Mouse (Mus musculus) intestine, embryonic 16.5 days (tissue): ENCODE data around the gene Zfp467. TPM values are rescaled to one million over a fixed set of nuclear protein-coding genes. Genes with fewer than 3 reads are reported as not detected.

Experiments
- ATAC-seq: fragments of 200-750 bp; cut with Nextera tagmentation; 2 replicates; pipeline ENCODE4 v1.8.0; 2017; ENCODE audit warnings: moderate TSS enrichment, moderate library complexity
- H3K27ac ChIP-seq: fragments of 300-500 bp; sonication (generic); 2 replicates; pipeline ENCODE4 v1.5.1; 2014; ENCODE audit warnings: mild to moderate bottlenecking, low read length
- H3K27me3 ChIP-seq: fragments of 300-500 bp; sonication (generic); replicated peaks from 2 replicates; pipeline ENCODE4 v1.6.1; 2014; ENCODE audit warnings: low read length, control low read depth, mixed read lengths; ENCODE audit not compliant: control insufficient read depth, insufficient read depth
- H3K36me3 ChIP-seq: fragments of 300-500 bp; sonication (generic); 2 replicates; pipeline ENCODE4 v1.6.1; 2014; ENCODE audit warnings: low read length, control low read depth; ENCODE audit not compliant: control insufficient read depth, insufficient read depth
- H3K4me1 ChIP-seq: fragments of 300-500 bp; sonication (generic); 2 replicates; pipeline ENCODE4 v1.6.1; 2014; ENCODE audit warnings: low read length, control low read depth, mixed read lengths; ENCODE audit not compliant: control insufficient read depth, insufficient read depth
- H3K4me2 ChIP-seq: fragments of 300-500 bp; sonication (generic); 2 replicates; pipeline ENCODE4 v1.6.1; 2014; ENCODE audit warnings: low read depth, low read length, control low read depth
- H3K4me3 ChIP-seq: fragments of 300-500 bp; sonication (generic); 2 replicates; pipeline ENCODE4 v1.5.1; 2014; ENCODE audit warnings: mild to moderate bottlenecking, low read length
- H3K9ac ChIP-seq: fragments of 300-500 bp; sonication (generic); 2 replicates; pipeline ENCODE4 v1.6.1; 2014; ENCODE audit warnings: low read depth, low read length
- H3K9me3 ChIP-seq: fragments of 300-500 bp; sonication (generic); 2 replicates; pipeline ENCODE4 v1.6.1; 2016; ENCODE audit warnings: low read length, control low read depth; ENCODE audit not compliant: control insufficient read depth
- WGBS: fragments of 180-500 bp; shearing (Covaris S2); extraction: QIAGEN DNeasy Blood & Tissue Kit; methylation state at CpG from one replicate; pipeline ENCODE4 v1.1.7; 2014; 5-methylcytosine and 5-hydroxymethylcytosine counted together
- polyA plus RNA-seq: library from polyadenylated mRNA; unstranded; fragments of >200 nt; fragmentation: Nextera tagmentation; extraction: Ambion mirVana; gene quantifications from 2 replicates; pipeline ENCODE4 v1.2.1, GENCODE M21; 2015

Zfp467 gene
- polyA plus RNA-seq: 17.3 and 17.8 TPM in 2 replicates

GRCm38 (mm10) chr6:48445181-48446101 is at the start of gene Zfp467:
TSS of gene Zfp467 (minus strand) at chr6:48445825.
- Histone ChIP-seq H3K36me3 (peaks cover 19% of the 10 kb centered on the region), H3K4me2 (peak within 1 kb of the TSS; percentile 78), H3K9ac (peak within 1 kb of the TSS; percentile 96), H3K4me3 (peak within 1 kb of the TSS; percentile 91), H3K27ac (peak within 1 kb of the TSS; percentile 96), H3K4me1 (peaks cover 18% of the 10 kb centered on the region), H3K27me3 (no peaks in the 10 kb centered on the region), H3K9me3 (no peaks in the 10 kb centered on the region)
- under 1% methylated on average over 65 of the region's 65 CpGs for WGBS
- ATAC-seq: peak; percentile 57

DNA sequence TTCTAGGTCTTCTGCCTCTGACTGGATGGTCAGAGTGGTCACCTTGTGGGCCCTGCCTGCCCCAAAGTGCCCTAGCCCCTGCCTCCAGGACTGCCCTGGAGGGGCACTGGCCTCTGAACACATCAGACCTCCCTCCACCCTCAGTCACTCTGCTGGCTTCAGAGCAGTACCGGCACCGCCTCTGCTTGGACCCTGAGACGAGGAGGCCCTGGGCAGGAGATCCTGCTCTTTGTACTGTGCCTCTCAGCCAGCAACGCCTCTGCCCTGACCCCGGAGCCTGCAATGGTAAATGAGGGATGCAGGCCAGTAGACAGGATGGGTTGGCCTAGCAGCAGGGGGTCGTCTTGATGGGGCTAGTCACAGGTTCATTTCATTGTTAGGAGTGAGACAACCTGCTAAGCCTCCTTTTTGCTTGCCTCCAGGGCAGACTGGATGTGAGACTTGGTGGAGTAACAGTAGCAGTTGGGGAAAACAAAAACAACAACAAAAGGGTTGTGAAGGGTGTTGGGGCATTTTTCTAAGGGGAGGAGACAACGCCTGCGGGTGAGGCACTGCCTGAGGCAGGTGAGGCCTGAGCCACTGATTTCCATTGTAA is 47.6 kb upstream of the Zfp467 start:
- peak overlapping the region; percentile 5; the same call in 1 of the 2 replicates for H3K9ac ChIP-seq
- no peaks in the 10 kb centered on the region for H3K9me3 ChIP-seq
- peak; percentile 80 for ATAC-seq
- H3K27me3 ChIP-seq: no peaks in the 10 kb centered on the region
- WGBS: 27% methylated on average over 8 of the region's 8 CpGs
- no peak overlapping the region; the same call in 1 of the 2 replicates for H3K4me2 ChIP-seq
- H3K4me1 ChIP-seq: peaks cover 2% of the 10 kb centered on the region
- no peaks in the 10 kb centered on the region for H3K36me3 ChIP-seq
- H3K27ac ChIP-seq: no peak overlapping the region
- no peak overlapping the region for H3K4me3 ChIP-seq

GRCm38 (mm10) chr6:48491361-48491760 is 45.7 kb upstream of the Zfp467 start:
- 62% methylated on average over 9 of the region's 9 CpGs for WGBS
- H3K4me3 ChIP-seq: no peak overlapping the region

DNA sequence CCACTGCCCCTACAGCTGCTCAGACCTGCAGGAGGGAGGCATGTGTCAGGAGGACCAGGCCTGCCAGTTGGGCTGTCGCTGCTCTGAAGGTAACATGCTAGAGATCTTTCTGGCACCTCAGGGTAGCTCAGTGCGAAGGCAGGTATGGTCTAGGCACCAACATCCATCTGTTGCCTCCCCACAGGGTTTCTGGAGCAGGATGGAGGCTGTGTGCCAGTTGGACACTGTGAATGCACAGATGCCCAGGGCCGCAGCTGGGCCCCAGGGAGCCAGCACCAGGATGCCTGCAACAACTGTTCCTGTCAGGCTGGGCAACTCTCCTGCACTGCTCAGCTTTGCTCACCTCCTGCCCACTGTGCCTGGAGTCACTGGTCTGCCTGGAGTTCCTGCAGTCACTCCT is 44.1 kb upstream of the Zfp467 start:
- ATAC-seq: no peak
- no peak overlapping the region for H3K4me2 ChIP-seq
- H3K9me3 ChIP-seq: no peaks in the 10 kb centered on the region
- H3K4me1 ChIP-seq: peaks cover 13% of the 10 kb centered on the region
- no peaks in the 10 kb centered on the region for H3K27me3 ChIP-seq
- H3K4me3 ChIP-seq: no peak overlapping the region
- H3K36me3 ChIP-seq: no peaks in the 10 kb centered on the region
- 86% methylated on average over 3 of the region's 3 CpGs for WGBS
- H3K9ac ChIP-seq: no peak overlapping the region
- H3K27ac ChIP-seq: no peak overlapping the region

More at GRCm38 (mm10) chr6:48491361-48491760, 45.7 kb upstream of the Zfp467 start:
- no peak for ATAC-seq
- Histone ChIP-seq H3K27me3 (no peaks in the 10 kb centered on the region), H3K36me3 (no peaks in the 10 kb centered on the region), H3K9ac (no peak overlapping the region), H3K4me1 (peaks cover 13% of the 10 kb centered on the region), H3K9me3 (no peaks in the 10 kb centered on the region), H3K4me2 (no peak overlapping the region), H3K27ac (no peak overlapping the region)

DNA sequence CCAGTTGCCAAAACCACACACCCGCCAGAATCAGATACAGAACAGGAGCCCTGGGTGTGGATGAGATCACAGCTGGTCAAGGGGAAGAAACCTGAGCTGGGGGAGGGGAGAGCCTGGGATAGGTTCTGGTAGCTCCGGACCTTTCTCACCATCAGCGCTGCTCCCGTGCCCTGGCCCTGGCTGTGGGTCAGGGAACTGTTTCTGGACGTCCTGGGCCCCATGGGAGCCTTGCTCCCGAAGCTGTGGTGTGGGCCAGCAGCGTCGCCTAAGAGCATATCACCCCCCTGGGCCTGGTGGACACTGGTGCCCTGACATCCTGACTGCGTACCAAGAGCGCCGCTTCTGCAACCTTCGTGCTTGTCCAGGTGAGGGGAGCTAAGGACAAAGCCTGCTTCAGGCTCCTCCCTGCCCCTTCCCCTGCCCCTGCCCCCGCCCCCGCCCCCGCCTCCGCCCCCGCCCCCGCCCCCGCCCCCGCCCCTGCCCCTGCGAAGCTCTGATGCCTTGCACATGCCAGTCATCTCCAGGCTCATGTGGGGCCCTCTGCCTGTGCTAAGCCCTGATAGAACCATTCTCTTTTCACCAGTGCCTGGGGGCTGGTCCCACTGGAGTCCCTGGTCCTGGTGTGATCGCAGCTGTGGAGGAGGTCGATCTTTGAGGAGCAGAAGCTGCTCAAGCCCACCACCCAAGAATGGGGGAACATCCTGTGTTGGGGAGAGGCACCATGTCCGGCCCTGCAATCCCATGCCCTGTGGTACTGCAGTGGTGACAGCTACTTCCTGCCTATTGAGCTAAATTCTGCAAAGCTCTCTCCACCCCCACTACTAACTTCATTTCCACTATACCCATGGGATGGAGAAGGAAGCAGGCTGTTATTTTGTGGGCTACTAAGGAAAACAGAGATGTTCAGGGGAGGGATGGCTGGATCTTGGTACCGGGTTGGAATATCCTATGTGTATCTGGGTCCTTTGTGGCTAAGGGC is 42.4 kb upstream of the Zfp467 start:
- Histone ChIP-seq H3K9me3 (no peaks in the 10 kb centered on the region), H3K9ac (peak overlapping the region; percentile 62), H3K4me2 (peak overlapping the region; percentile 51), H3K36me3 (no peaks in the 10 kb centered on the region), H3K4me3 (peak overlapping the region; percentile 12), H3K4me1 (peaks cover 13% of the 10 kb centered on the region), H3K27ac (no peak overlapping the region), H3K27me3 (no peaks in the 10 kb centered on the region)
- ATAC-seq: peak; percentile 47
- WGBS: 11% methylated on average over 22 of the region's 25 CpGs

DNA sequence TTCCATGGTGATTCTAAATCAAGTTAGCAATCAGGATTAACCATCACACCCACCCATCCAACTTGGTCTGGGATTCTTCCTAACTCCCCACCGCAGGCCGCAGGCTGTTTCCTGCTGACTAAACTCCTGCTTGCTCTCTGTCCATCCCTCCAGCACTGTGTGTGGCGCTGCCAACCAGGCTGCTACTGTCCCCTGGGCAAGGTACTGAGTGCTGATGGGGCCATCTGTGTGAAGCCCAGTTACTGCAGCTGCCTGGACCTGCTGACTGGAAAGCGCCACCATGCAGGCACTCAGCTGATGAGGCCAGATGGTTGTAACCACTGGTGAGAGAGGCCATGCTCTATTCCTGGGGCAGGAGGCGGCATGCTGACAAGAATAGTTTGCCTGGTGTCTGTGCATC is 36.9 kb upstream of the Zfp467 start:
- Histone ChIP-seq H3K9ac (no peak overlapping the region), H3K27ac (no peak overlapping the region), H3K4me1 (0 out of 2 replicates have a peak, but pooled peaks cover 6% of the 10 kb centered on the region), H3K4me3 (no peak overlapping the region), H3K4me2 (no peak overlapping the region), H3K27me3 (no peaks in the 10 kb centered on the region), H3K9me3 (no peaks in the 10 kb centered on the region), H3K36me3 (no peaks in the 10 kb centered on the region)
- whole genome bisulfite sequencing: 77% methylated on average over 5 of the region's 5 CpGs
- no peak for ATAC-seq

GRCm38 (mm10) chr6:48478446-48478845 is 32.8 kb upstream of the Zfp467 start:
- no peak overlapping the region for H3K27ac ChIP-seq
- no peak overlapping the region for H3K4me3 ChIP-seq
- H3K36me3 ChIP-seq: no peaks in the 10 kb centered on the region
- no peaks in the 10 kb centered on the region for H3K4me1 ChIP-seq
- ATAC-seq: no peak
- no peak overlapping the region for H3K4me2 ChIP-seq
- H3K9me3 ChIP-seq: no peaks in the 10 kb centered on the region
- WGBS: 84% methylated on average over 4 of the region's 4 CpGs
- no peaks in the 10 kb centered on the region for H3K27me3 ChIP-seq
- H3K9ac ChIP-seq: no peak overlapping the region

- Histone ChIP-seq H3K9me3 (no peaks in the 10 kb centered on the region), H3K36me3 (no peaks in the 10 kb centered on the region), H3K27ac (no peak overlapping the region), H3K4me3 (no peak overlapping the region), H3K4me1 (peaks cover 6% of the 10 kb centered on the region), H3K4me2 (no peak overlapping the region), H3K9ac (no peak overlapping the region), H3K27me3 (no peaks in the 10 kb centered on the region)
- 74% methylated on average over 2 of the region's 2 CpGs for WGBS
- no peak for ATAC-seq
These were observed 25.1 kb upstream of the Zfp467 start for GRCm38 (mm10) chr6:48470739-48471138.

DNA sequence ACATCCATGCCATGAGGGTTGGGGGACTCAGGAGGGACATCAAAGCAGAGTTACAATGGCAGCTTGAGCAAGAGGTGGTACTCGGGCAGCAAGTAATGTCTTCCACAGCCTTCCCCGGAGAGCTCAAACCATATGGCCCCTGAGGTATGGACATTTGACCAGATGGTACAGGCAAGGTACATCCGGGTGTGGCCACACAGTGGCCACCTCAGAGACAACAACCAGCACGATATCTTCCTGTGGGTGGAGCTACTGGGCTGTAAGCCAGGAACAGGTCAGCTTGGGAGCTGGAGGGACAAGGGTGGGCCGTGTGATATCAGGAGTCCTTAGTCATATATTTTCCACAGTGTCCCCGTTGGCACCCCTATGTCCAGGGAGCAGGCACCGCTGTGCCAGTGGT is 21.9 kb upstream of the Zfp467 start:
- H3K4me2 ChIP-seq: no peak overlapping the region
- no peak overlapping the region for H3K9ac ChIP-seq
- H3K27ac ChIP-seq: no peak overlapping the region
- ATAC-seq: no peak
- peaks cover 16% of the 10 kb centered on the region for H3K4me1 ChIP-seq
- no peaks in the 10 kb centered on the region for H3K9me3 ChIP-seq
- H3K27me3 ChIP-seq: no peaks in the 10 kb centered on the region
- WGBS: 69% methylated on average over 7 of the region's 7 CpGs
- no peaks in the 10 kb centered on the region for H3K36me3 ChIP-seq
- H3K4me3 ChIP-seq: no peak overlapping the region
